Mouse (Mus musculus): Measurements from ENCODE around the gene Cd55. TPM values are rescaled to one million over a fixed set of nuclear protein-coding genes. Genes with fewer than 3 reads are reported as not detected.
"Not testable (repeated sequence)": the region's sequence is repeated elsewhere in the genome, so short reads cannot be mapped to it uniquely, and the experiment has no call there.

Cd55 gene
- polyA plus RNA-seq, 1 experiment: 24.2 TPM

DNA sequence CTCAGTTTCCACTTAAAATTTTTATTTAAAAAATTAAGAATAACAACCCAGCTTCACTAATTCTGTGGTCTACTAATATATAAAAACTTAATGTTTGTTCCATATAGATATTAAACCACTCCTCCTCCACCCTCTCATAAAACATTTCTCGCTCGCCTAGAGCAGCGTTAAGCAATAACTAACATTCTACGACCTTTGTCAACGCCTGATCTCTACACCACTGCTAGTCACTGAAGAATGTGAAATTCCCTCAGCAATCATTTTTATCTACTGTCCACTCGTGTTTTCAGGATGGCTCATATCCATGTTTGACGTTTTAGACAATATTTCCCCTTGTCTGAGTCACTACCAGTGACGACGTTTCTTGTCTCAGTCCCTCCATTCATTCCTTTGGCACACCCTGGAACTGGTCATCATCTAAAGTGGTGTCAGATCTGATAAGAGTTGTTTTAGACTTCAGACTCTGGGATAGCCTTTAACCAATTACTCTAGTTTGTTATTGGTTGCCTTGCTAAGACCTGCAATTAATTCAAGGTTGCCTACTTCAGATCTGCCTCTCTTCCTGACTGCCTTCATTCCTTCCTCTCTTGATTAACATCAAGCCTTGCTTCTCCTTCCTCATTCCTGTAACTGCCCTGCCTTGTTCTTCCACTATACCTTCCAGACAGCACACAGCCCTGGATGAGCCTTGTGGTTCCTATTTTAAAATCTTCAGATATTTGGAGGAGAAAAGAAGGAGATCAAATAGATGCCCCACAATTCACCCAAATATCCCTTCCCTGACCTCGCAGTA lies 23.5 kb upstream of the Cd55 start:
- Histone ChIP-seq H3K4me3 (replicated peaks; ENCODE audit: extremely low read depth, low read depth, low read length) (no peak overlapping the region), H3K4me1 (ENCODE audit: control insufficient read depth, insufficient read depth, low read length) (no peaks in the 10 kb centered on the region)
- DNase-seq: no peak
- no peak for TF ChIP-seq CTCF (IDR thresholded peaks at IDR 0.05; ENCODE audit: insufficient read depth, low read length)
- no peak for TF ChIP-seq POLR2A (IDR thresholded peaks at IDR 0.05; ENCODE audit: borderline replicate concordance, extremely low read depth, low read depth, low read length)
- 45% methylated on average over 10 of the region's 10 CpGs for WGBS

GRCm38 (mm10) chr1:130485376-130485775 lies 22.8 kb upstream of the Cd55 start:
- no peaks in the 10 kb centered on the region for H3K4me1 ChIP-seq (ENCODE audit: control insufficient read depth, insufficient read depth, low read length)
- no peak overlapping the region for H3K4me3 ChIP-seq (replicated peaks; ENCODE audit: extremely low read depth, low read depth, low read length)
- DNase-seq: no peak
- WGBS: 72% methylated on average over 2 of the region's 2 CpGs
- no peak for TF ChIP-seq CTCF (IDR thresholded peaks at IDR 0.05; ENCODE audit: insufficient read depth, low read length)
- TF ChIP-seq POLR2A (IDR thresholded peaks at IDR 0.05; ENCODE audit: borderline replicate concordance, extremely low read depth, low read depth, low read length): no peak

DNA sequence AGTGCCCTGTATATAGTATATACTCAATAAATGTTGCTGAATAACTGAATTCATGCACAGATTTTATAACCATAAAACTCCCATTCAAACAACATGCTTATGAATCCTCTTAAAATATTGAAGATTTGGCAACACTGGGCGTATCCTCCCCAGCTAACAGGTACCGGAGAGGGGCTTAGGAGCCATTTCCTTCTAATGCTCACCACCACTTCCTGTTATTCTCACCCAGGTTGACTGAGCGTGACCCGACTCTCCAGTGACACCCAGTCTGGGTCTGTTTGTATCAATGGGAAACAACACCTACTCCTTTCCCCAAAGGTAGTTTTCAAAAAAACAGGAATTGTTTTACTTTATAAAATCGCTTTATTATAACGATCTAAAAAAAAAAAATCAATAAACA lies 12.4 kb upstream of the Cd55 start:
- no peak overlapping the region for H3K4me3 ChIP-seq (replicated peaks; ENCODE audit: extremely low read depth, low read depth, low read length)
- no peak for DNase-seq
- no peaks in the 10 kb centered on the region for H3K4me1 ChIP-seq (ENCODE audit: control insufficient read depth, insufficient read depth, low read length)
- TF ChIP-seq POLR2A (IDR thresholded peaks at IDR 0.05; ENCODE audit: borderline replicate concordance, extremely low read depth, low read depth, low read length) (no peak), CTCF (IDR thresholded peaks at IDR 0.05; ENCODE audit: insufficient read depth, low read length) (no peak)
- 55% methylated on average over 6 of the region's 6 CpGs for WGBS

DNA sequence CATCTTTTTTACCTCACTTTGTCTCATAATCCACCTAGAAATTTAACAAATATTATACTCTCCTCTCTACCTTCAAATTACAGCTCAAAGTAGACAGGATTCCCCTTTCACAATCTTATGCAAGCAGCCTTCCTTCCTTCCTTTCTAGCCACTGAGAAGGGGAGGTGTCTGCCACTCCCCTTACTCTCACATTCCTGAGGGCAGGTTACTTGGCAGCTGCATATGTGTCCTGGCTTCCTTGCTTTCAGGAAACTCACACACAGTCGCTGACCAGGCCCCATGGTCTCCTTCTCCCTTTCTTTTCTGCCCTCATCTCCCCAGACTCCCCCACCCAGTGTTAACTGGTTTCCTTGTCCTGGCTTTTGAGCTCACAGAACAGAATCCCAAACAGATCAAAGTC lies 11.7 kb upstream of the Cd55 start:
- DNase-seq: peak; percentile 33
- TF ChIP-seq POLR2A (IDR thresholded peaks at IDR 0.05; ENCODE audit: borderline replicate concordance, extremely low read depth, low read depth, low read length): no peak
- no peak for TF ChIP-seq CTCF (IDR thresholded peaks at IDR 0.05; ENCODE audit: insufficient read depth, low read length)
- 3% methylated on average over 1 of the region's 1 CpGs for WGBS
- Histone ChIP-seq H3K4me1 (ENCODE audit: control insufficient read depth, insufficient read depth, low read length) (no peaks in the 10 kb centered on the region), H3K4me3 (replicated peaks; ENCODE audit: extremely low read depth, low read depth, low read length) (no peak overlapping the region)

- WGBS: 68% methylated on average over 4 of the region's 4 CpGs
- no peak for TF ChIP-seq POLR2A (IDR thresholded peaks at IDR 0.05; ENCODE audit: borderline replicate concordance, extremely low read depth, low read depth, low read length)
- no peak for TF ChIP-seq CTCF (IDR thresholded peaks at IDR 0.05; ENCODE audit: insufficient read depth, low read length)
- Histone ChIP-seq H3K4me3 (replicated peaks; ENCODE audit: extremely low read depth, low read depth, low read length) (no peak overlapping the region), H3K4me1 (ENCODE audit: control insufficient read depth, insufficient read depth, low read length) (no peaks in the 10 kb centered on the region)
- no peak for DNase-seq
Measured at GRCm38 (mm10) chr1:130470074-130470473, 7.5 kb upstream of the Cd55 start.

DNA sequence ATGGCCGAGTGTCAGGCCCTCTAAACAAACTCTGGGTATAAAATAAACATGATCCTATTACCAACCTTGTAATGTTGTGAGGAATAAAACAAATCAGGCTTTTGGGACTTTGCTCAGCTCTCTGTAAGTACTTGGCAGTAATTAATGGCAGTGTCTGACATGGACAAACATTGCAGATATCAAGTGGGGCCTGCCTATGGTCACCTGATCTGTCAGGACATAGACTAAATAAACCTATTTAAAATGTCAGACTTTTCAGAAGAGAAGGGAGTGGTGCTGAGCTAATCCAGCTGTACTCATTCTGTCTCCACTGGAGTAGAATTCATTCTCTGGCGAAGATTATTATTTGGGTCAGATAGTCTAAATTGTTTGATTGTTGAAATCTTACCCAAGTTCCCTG lies 4.9 kb upstream of the Cd55 start:
- H3K4me1 ChIP-seq (ENCODE audit: control insufficient read depth, insufficient read depth, low read length): 0 out of 2 replicates have a peak, but pooled peaks cover 2% of the 10 kb centered on the region
- TF ChIP-seq CTCF (IDR thresholded peaks at IDR 0.05; ENCODE audit: insufficient read depth, low read length) (no peak), POLR2A (IDR thresholded peaks at IDR 0.05; ENCODE audit: borderline replicate concordance, extremely low read depth, low read depth, low read length) (no peak)
- H3K4me3 ChIP-seq (replicated peaks; ENCODE audit: extremely low read depth, low read depth, low read length): no peak overlapping the region
- WGBS: 29% methylated on average over 2 of the region's 2 CpGs
- DNase-seq: no peak

GRCm38 (mm10) chr1:130464173-130464572 lies 1.6 kb upstream of the Cd55 start:
- 0 out of 2 replicates have a peak, but pooled peaks cover 4% of the 10 kb centered on the region for H3K4me1 ChIP-seq (ENCODE audit: control insufficient read depth, insufficient read depth, low read length)
- no peak for TF ChIP-seq CTCF (IDR thresholded peaks at IDR 0.05; ENCODE audit: insufficient read depth, low read length)
- TF ChIP-seq POLR2A (IDR thresholded peaks at IDR 0.05; ENCODE audit: borderline replicate concordance, extremely low read depth, low read depth, low read length): no peak
- no peak overlapping the region for H3K4me3 ChIP-seq (replicated peaks; ENCODE audit: extremely low read depth, low read depth, low read length)
- no peak for DNase-seq

- no peak for DNase-seq
- no peak for TF ChIP-seq POLR2A (IDR thresholded peaks at IDR 0.05; ENCODE audit: borderline replicate concordance, extremely low read depth, low read depth, low read length)
- no peak for TF ChIP-seq CTCF (IDR thresholded peaks at IDR 0.05; ENCODE audit: insufficient read depth, low read length)
- WGBS: 7% methylated on average over 4 of the region's 4 CpGs
- peak overlapping the region; percentile 72 for H3K4me3 ChIP-seq (replicated peaks; ENCODE audit: extremely low read depth, low read depth, low read length)
- 0 out of 2 replicates have a peak, but pooled peaks cover 4% of the 10 kb centered on the region for H3K4me1 ChIP-seq (ENCODE audit: control insufficient read depth, insufficient read depth, low read length)
Measured at GRCm38 (mm10) chr1:130462867-130463266, 323 bp upstream of the Cd55 start.

GRCm38 (mm10) chr1:130455111-130455510 lies 7.4 kb downstream of the Cd55 start:
- DNase-seq: no peak
- Histone ChIP-seq H3K4me1 (ENCODE audit: control insufficient read depth, insufficient read depth, low read length) (no peaks in the 10 kb centered on the region; the same call in 1 of the 2 replicates), H3K4me3 (replicated peaks; ENCODE audit: extremely low read depth, low read depth, low read length) (no peak overlapping the region)
- TF ChIP-seq CTCF (IDR thresholded peaks at IDR 0.05; ENCODE audit: insufficient read depth, low read length) (no peak), POLR2A (IDR thresholded peaks at IDR 0.05; ENCODE audit: borderline replicate concordance, extremely low read depth, low read depth, low read length) (no peak)
- WGBS: 71% methylated on average over 2 of the region's 2 CpGs

- WGBS: 38% methylated on average over 1 of the region's 1 CpGs
- DNase-seq; H3K4me3 ChIP-seq (replicated peaks; ENCODE audit: extremely low read depth, low read depth, low read length); H3K4me1 ChIP-seq (ENCODE audit: control insufficient read depth, insufficient read depth, low read length): not testable (repeated sequence)
Measured at GRCm38 (mm10) chr1:130442930-130443329, 19.6 kb downstream of the Cd55 start.
